Mouse (Mus musculus) hindbrain, embryonic 10.5 days (tissue): ENCODE results near the gene Lias. TPM values are rescaled to one million over a fixed set of nuclear protein-coding genes. Genes with fewer than 3 reads are reported as not detected.

Experiments
- DNase-seq: peaks from one replicate; pipeline ENCODE4 v3.0.0-alpha.2; 2017; ENCODE audit warnings: low spot score
- H3K27ac ChIP-seq: fragments of 300-500 bp; sonication (generic); 2 replicates; pipeline ENCODE4 v1.5.1; 2016; ENCODE audit warnings: mild to moderate bottlenecking, moderate library complexity
- H3K27me3 ChIP-seq: fragments of 300-500 bp; sonication (generic); 2 replicates; pipeline ENCODE4 v1.6.1; 2016; ENCODE audit warnings: mild to moderate bottlenecking; ENCODE audit not compliant: poor library complexity, insufficient read depth, severe bottlenecking
- H3K36me3 ChIP-seq: fragments of 300-500 bp; sonication (generic); 2 replicates; pipeline ENCODE4 v1.6.1; 2016; ENCODE audit warnings: mild to moderate bottlenecking, moderate library complexity
- H3K4me1 ChIP-seq: fragments of 300-500 bp; sonication (generic); replicated peaks from 2 replicates; pipeline ENCODE4 v1.6.1; 2016; ENCODE audit warnings: mild to moderate bottlenecking
- H3K4me3 ChIP-seq: fragments of 300-500 bp; sonication (generic); 2 replicates; pipeline ENCODE4 v1.5.1; 2016; ENCODE audit warnings: mild to moderate bottlenecking, moderate library complexity
- H3K9me3 ChIP-seq: fragments of 300-500 bp; sonication (generic); 2 replicates; pipeline ENCODE4 v1.6.1; 2016; ENCODE audit warnings: mild to moderate bottlenecking, moderate library complexity
- WGBS: fragments of 180-500 bp; shearing (Covaris S2); methylation state at CpG from one replicate; pipeline ENCODE4 v1.1.7; 2016; 5-methylcytosine and 5-hydroxymethylcytosine counted together
- polyA plus RNA-seq: library from polyadenylated mRNA; unstranded; fragments of >200 nt; fragmentation: Nextera tagmentation; extraction: Ambion mirVana; gene quantifications from 2 replicates; pipeline ENCODE4 v1.2.1, GENCODE M21; 2016

Lias gene
- polyA plus RNA-seq, 1 experiment from 2014 or later = 60.5 TPM

DNA sequence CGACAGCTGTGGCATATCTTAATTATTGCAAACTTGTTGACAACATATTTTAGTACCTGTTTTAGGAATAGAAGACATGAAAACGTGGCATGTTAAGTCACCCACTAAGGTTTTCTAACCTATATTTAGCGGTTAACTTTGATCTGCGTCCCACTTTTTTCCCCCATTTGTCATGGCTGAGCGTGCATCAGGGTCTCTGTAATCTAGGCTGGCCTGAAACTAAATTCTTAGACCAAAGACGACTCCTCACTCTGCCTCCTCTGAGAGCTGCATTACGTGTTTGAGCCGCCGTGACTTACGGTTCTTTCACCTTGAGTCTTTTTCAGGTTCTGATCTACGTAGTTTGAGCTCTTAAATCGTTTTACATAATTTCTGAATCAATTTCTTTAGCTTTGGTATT, 456 bp downstream of the Lias start:
- 4% methylated on average over 12 of the region's 12 CpGs for WGBS
- H3K27me3 ChIP-seq = no peaks in the 10 kb centered on the region
- DNase-seq = no peak
- no peaks in the 10 kb centered on the region for H3K9me3 ChIP-seq
- H3K27ac ChIP-seq = peak overlapping the region; percentile 96
- H3K4me3 ChIP-seq = peak overlapping the region; percentile 82
- peaks cover 18% of the 10 kb centered on the region for H3K4me1 ChIP-seq
- H3K36me3 ChIP-seq = peaks cover 62% of the 10 kb centered on the region

DNA sequence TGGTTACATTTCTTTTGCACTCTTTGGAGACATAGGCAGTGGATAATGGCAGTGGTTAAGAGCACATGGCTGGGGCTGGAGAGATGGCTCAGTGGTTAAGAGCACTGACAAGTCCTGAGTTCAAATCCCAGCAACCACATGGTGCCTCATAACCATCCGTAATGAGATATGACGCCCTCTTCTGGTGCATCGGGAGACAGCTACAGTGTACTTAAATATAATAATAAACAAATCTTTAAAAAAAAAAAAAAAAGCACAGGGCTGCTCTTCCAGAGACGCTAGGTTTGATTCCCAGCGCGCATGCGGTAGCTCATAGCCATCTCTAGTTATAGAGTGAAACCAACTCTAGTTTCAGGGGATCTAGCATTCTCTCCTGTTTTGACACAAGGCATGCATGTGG, 3.1 kb downstream of the Lias start:
- Histone ChIP-seq H3K9me3 (no peaks in the 10 kb centered on the region), H3K27me3 (no peaks in the 10 kb centered on the region), H3K36me3 (peaks cover 64% of the 10 kb centered on the region), H3K27ac (no peak overlapping the region), H3K4me1 (peaks cover 14% of the 10 kb centered on the region), H3K4me3 (no peak overlapping the region)
- 91% methylated on average over 7 of the region's 7 CpGs for WGBS
- DNase-seq = no peak

- H3K4me3 ChIP-seq = no peak overlapping the region
- no peaks in the 10 kb centered on the region for H3K9me3 ChIP-seq
- no peaks in the 10 kb centered on the region for H3K4me1 ChIP-seq
- no peak overlapping the region for H3K27ac ChIP-seq
- 36% methylated on average over 2 of the region's 2 CpGs for WGBS
- DNase-seq = peak; percentile 81
- no peaks in the 10 kb centered on the region for H3K27me3 ChIP-seq
- peaks cover 93% of the 10 kb centered on the region for H3K36me3 ChIP-seq
These were observed 10.1 kb downstream of the Lias start for GRCm38 (mm10) chr5:65401251-65401994.

- H3K27ac ChIP-seq = no peak overlapping the region
- no peaks in the 10 kb centered on the region for H3K27me3 ChIP-seq
- peaks cover 82% of the 10 kb centered on the region for H3K36me3 ChIP-seq
- DNase-seq = peak; percentile 4
- no peaks in the 10 kb centered on the region for H3K9me3 ChIP-seq
- H3K4me3 ChIP-seq = no peak overlapping the region
- peaks cover 6% of the 10 kb centered on the region; the same call in 1 of the 2 replicates for H3K4me1 ChIP-seq
- 38% methylated on average over 12 of the region's 12 CpGs for WGBS
These were observed 16.7 kb downstream of the Lias start for GRCm38 (mm10) chr5:65407989-65408388.

DNA sequence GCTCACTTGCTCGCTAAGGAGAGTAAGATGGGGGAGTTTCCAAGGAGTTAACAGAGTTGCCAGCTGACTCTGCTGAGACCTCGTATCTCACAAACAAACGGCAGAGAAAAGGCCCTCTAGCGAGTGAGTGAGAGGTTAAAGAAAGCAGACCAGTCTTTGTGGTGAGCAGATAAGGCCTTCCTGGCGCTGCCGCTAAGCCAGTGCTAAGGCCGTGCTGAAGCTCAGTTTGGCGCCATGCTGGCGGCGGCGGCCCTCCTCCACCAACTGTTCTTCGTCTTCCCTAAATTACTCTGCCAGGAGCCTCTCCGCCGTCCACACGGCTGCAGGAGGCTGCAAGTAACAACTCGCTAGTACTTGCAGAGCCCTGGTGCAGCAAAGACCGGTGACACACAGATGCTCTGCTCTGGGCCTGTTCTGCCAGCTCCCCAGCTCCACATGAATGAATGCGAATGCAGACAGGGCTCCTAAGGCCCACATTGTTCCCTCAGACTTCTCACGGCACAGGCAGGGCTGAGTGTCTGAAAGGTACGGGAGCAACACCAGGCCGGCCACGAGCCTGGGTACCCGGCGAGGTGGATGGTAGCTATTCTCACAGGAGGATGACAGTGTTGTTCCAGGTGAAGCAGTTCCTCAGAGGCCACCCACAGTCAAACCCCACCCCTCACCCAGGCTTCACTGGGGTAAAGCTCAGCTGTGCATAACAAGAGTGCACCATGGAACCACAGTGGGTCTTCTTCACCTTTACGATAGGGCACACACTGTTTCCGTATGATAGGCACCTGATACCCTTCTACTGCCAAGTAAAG, 24.6 kb downstream of the Lias start:
- Histone ChIP-seq H3K4me1 (peaks cover 13% of the 10 kb centered on the region), H3K4me3 (peak overlapping the region; percentile 6; the same call in 1 of the 2 replicates), H3K27me3 (no peaks in the 10 kb centered on the region), H3K9me3 (no peaks in the 10 kb centered on the region), H3K36me3 (peaks cover 64% of the 10 kb centered on the region), H3K27ac (peak overlapping the region; percentile 82)
- 21% methylated on average over 26 of the region's 26 CpGs for WGBS
- DNase-seq = peak; percentile 49

DNA sequence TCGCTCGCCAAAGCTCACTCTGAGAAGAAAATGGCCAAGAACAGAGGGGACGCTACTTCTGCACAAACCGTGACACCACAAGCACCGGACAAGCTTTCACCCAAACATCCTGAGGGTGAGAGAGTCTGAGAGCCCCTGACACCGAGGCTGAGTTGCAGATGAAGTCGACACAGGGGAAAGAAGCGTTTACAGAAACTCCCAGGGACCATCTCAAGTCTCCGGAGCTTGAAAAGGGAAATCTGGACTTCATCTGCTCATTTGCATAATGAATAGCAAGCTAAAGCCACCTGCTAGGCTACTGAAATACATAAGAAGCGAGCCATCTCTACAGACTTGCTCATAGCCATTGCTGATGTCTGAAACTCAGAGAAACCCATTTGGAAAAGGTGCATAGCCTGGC, 27.8 kb downstream of the Lias start:
- Histone ChIP-seq H3K36me3 (peaks cover 74% of the 10 kb centered on the region), H3K4me3 (no peak overlapping the region), H3K4me1 (peaks cover 13% of the 10 kb centered on the region), H3K9me3 (no peaks in the 10 kb centered on the region), H3K27me3 (no peaks in the 10 kb centered on the region), H3K27ac (no peak overlapping the region)
- no peak for DNase-seq
- WGBS = 85% methylated on average over 10 of the region's 10 CpGs

- no peak overlapping the region for H3K4me3 ChIP-seq
- H3K9me3 ChIP-seq = no peaks in the 10 kb centered on the region
- H3K27ac ChIP-seq = no peak overlapping the region
- WGBS = 84% methylated on average over 6 of the region's 6 CpGs
- peaks cover 77% of the 10 kb centered on the region for H3K36me3 ChIP-seq
- H3K27me3 ChIP-seq = no peaks in the 10 kb centered on the region
- peaks cover 5% of the 10 kb centered on the region for H3K4me1 ChIP-seq
- DNase-seq = no peak
These were observed 29.5 kb downstream of the Lias start for GRCm38 (mm10) chr5:65420822-65421221.

DNA sequence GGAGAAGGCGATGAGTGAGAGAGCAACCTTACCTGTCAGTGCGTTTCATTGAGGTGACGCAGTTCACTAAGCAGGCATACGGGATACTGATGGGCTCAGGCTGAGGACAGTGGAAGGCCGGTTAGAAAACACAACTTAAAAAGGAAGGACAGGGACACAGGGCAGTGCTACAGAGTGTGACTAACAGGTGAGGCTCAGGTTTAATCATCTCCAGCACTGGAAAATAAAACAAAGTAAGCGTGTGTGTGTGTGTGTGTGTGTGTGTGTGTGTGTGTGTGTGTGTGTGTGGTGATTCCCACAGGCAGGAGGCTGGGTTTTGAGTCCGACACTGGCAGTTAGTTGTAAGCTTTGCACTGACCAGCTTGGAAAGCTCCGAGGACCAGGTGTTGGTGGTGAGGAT, 31.5 kb downstream of the Lias start:
- 92% methylated on average over 8 of the region's 8 CpGs for WGBS
- H3K4me1 ChIP-seq = no peaks in the 10 kb centered on the region
- no peak overlapping the region for H3K27ac ChIP-seq
- no peak for DNase-seq
- no peak overlapping the region for H3K4me3 ChIP-seq
- H3K9me3 ChIP-seq = no peaks in the 10 kb centered on the region
- H3K27me3 ChIP-seq = no peaks in the 10 kb centered on the region
- H3K36me3 ChIP-seq = peaks cover 72% of the 10 kb centered on the region

DNA sequence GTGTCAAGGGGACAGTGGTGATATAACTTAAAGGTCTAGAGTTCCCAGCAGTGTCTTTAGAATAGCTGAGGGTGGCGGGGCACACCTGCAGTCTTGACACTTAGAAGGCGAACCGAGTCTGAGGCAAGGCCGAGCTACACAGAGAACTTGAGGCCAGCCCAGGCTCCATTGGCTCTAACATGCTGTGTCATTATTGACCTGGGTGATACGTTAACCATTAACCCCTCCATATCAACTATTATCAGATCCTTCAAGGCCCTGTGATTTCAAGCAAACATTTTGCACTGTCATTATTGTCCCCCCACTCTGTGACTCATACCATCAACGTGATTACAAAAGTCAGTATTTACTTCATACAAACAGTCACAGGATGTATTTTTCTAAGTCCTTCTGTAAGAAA, 32.9 kb downstream of the Lias start:
- WGBS = 89% methylated on average over 6 of the region's 6 CpGs

GRCm38 (mm10) chr5:65425251-65425650, 34.0 kb downstream of the Lias start:
- no peaks in the 10 kb centered on the region for H3K27me3 ChIP-seq
- no peak for DNase-seq
- H3K4me3 ChIP-seq = no peak overlapping the region
- 90% methylated on average over 5 of the region's 5 CpGs for WGBS
- no peaks in the 10 kb centered on the region for H3K9me3 ChIP-seq
- H3K36me3 ChIP-seq = peaks cover 65% of the 10 kb centered on the region
- no peaks in the 10 kb centered on the region for H3K4me1 ChIP-seq
- no peak overlapping the region for H3K27ac ChIP-seq

More for the DNA sequence above, 32.9 kb downstream of the Lias start:
- Histone ChIP-seq H3K36me3 (peaks cover 65% of the 10 kb centered on the region), H3K27me3 (no peaks in the 10 kb centered on the region), H3K9me3 (no peaks in the 10 kb centered on the region), H3K4me1 (no peaks in the 10 kb centered on the region), H3K4me3 (no peak overlapping the region), H3K27ac (no peak overlapping the region)
- no peak for DNase-seq

DNA sequence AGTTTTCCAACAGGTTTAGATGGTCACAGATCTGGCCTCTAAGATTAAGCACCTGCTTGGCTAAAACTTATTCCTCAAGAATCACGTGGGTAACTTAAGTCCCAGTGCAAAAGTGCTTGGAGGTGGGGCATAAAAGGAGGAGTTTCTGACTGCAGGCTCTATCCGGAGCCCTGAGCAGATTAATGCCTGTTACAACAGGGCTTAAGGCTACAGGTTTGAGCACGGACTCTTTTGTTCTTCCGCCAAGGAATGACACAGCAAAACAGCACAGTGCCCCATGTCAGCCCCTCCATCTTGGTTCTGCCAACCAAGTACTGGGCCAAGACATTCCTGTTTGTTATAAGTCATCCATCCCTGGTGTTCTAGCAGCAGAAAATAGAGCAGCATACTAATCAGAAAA, 37.0 kb downstream of the Lias start:
- no peak for DNase-seq
- Histone ChIP-seq H3K4me3 (no peak overlapping the region), H3K4me1 (no peaks in the 10 kb centered on the region), H3K36me3 (peaks cover 37% of the 10 kb centered on the region), H3K27ac (peak overlapping the region; percentile 18; the same call in 1 of the 2 replicates), H3K27me3 (no peaks in the 10 kb centered on the region), H3K9me3 (no peaks in the 10 kb centered on the region)
- 64% methylated on average over 4 of the region's 4 CpGs for WGBS

DNA sequence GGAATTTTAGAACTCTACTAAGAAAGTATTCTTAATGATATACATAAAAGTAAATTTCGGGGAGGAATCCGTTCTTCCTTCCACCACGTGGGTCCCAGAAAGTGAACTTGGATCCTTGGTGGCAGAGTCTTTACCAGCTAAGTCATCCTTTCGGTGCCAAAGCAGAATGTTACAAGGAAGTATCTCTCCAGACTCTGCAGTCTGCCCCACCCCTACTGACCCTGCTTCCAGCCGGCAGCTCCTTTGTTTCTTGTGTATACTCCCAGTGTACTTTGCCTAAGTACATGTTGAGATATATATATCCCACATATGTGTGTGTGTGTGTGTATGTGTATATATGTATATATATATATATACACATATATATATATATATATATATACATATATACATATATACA, 38.1 kb downstream of the Lias start:
- 90% methylated on average over 5 of the region's 5 CpGs for WGBS
- Histone ChIP-seq H3K9me3 (no peaks in the 10 kb centered on the region), H3K36me3 (peaks cover 28% of the 10 kb centered on the region)

More for the DNA sequence above, 38.1 kb downstream of the Lias start:
- H3K27ac ChIP-seq = no peak overlapping the region
- H3K4me1 ChIP-seq = peaks cover 5% of the 10 kb centered on the region
- DNase-seq = no peak
- no peak overlapping the region for H3K4me3 ChIP-seq
- H3K27me3 ChIP-seq = no peaks in the 10 kb centered on the region
